Mouse (Mus musculus) liver, adult 2 months (tissue): ENCODE measurements at regions not wholly inside any gene's neighbourhood (a gene's known extent, or its start where the extent isn't known, plus 50 kb on each side); places are given as distances from the start of the nearest gene placed in this dataset.

Experiments
- CTCF ChIP-seq: fragments of 200-500 bp; IDR thresholded peaks from 2 replicates; pipeline ENCODE4 v1.5.1; 2011; ENCODE audit warnings: low read depth, low read length, control low read depth
- POLR2A ChIP-seq: fragments of 200-500 bp; IDR thresholded peaks from 2 replicates; pipeline ENCODE4 v1.6.1; 2011; ENCODE audit warnings: low read length, control low read depth; ENCODE audit not compliant: insufficient read depth; ENCODE audit errors: extremely low read depth

DNA sequence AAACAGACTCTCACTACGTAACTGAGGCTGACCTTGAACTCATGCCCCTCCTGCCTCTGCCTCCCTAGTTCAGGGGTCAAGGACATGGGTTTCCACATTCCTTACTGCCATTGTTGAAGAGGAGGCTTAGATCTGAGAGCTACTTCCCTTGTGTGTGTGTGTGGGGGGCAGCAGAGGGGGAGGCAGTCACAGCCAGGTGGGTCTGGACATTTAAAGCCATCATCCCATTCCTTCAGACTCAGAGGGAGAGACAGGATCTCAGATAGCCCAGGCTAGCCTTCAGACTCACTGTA is 114.5 kb upstream of the Med13l start:
- TF ChIP-seq CTCF: no peak
- TF ChIP-seq POLR2A: no peak
